Mouse (Mus musculus): Measurements from ENCODE around the gene Gabbr2.

DNA sequence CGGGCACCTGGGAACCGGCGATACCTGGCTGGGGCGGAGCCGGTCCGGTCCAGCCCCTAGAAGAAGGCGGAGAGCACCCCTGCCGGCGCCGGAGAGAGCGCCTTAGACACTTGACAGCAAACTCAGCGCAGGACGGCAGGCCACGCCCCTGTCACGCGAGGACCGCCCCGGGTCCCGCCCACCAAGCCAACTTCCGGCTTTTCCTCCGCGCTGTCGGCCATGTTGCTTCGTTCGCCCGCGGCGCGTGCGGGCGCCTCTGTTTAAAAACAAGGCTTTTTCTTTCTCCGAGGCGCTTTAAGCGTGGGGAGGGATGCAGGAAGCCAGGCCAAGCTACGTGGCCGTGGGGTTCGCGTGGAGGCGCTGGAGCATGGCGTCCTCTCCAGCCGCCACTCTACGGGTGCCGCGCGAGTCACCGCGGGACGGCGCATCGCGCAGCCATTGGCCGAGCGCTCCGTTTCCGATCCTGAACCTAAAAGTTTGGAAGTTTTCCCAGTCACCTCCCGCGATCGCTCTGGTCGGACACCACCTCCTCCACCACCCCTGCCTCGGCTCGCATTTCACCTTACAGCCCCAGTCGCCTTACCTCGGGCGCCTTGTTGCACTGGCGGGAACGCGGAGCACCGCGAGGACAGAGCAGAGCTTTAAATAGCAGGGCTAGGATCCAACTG, 341.5 kb downstream of the Gabbr2 start, which contains the start of gene Tbc1d2:
- peak; percentile 57; the same call in 1 of the 2 replicates for TF ChIP-seq EP300 (IDR thresholded peaks at IDR 0.05; ENCODE audit: insufficient read depth, low read depth, low read length)
- peak; percentile 6 for TF ChIP-seq POLR2A (IDR thresholded peaks at IDR 0.05; ENCODE audit: insufficient read depth, low read length)
- no peak for TF ChIP-seq CTCF (IDR thresholded peaks at IDR 0.05; ENCODE audit: low read depth, low read length)

Measured in ES-Bruce4 (cell line).